Mouse (Mus musculus): ENCODE measurements around the gene Orai2. TPM values are rescaled to one million over a fixed set of nuclear protein-coding genes. Genes with fewer than 3 reads are reported as not detected.
"Not testable (repeated sequence)": the region's sequence is repeated elsewhere in the genome, so short reads cannot be mapped to it uniquely, and the experiment has no call there.

Gene Orai2
- polyA plus RNA-seq, 1 experiment, result 12.7 TPM

- TF ChIP-seq CTCF (conservative IDR thresholded peaks at IDR 0.05; ENCODE audit: insufficient read depth, insufficient read length, low read depth, low read length) (no peak), POLR2A (IDR thresholded peaks at IDR 0.05; ENCODE audit: low read depth, low read length) (no peak)
- 3% methylated on average over 20 of the region's 20 CpGs for WGBS
- H3K36me3 ChIP-seq (ENCODE audit: control insufficient read depth, insufficient read depth, low read length), result 0 out of 2 replicates have a peak, but pooled peaks cover 2% of the 10 kb centered on the region
- H3K27ac ChIP-seq (ENCODE audit: insufficient read depth, low read depth, low read length), result peak overlapping the region; percentile 8; the same call in 1 of the 2 replicates
- H3K4me1 ChIP-seq (ENCODE audit: control insufficient read depth, insufficient read depth, low read length), result peaks cover 4% of the 10 kb centered on the region; the same call in 1 of the 2 replicates
- H3K4me3 ChIP-seq (ENCODE audit: insufficient read depth, low read depth, low read length), result peak overlapping the region; percentile 68
- no peaks in the 10 kb centered on the region for H3K27me3 ChIP-seq (replicated peaks; ENCODE audit: control insufficient read depth, insufficient read depth, low read length)
- DNase-seq, result no peak
Measured at GRCm38 (mm10) chr5:136136292-136136990, 34.1 kb downstream of the Orai2 start.

GRCm38 (mm10) chr5:136135571-136136291 is 34.8 kb downstream of the Orai2 start, which contains the start of the genes Lrwd1 and Alkbh4:
Lrwd1 (minus strand) TSS chr5:136136074.
Alkbh4 (plus strand) TSS chr5:136136146.
- TF ChIP-seq CTCF (conservative IDR thresholded peaks at IDR 0.05; ENCODE audit: insufficient read depth, insufficient read length, low read depth, low read length) (peak; percentile 62), POLR2A (IDR thresholded peaks at IDR 0.05; ENCODE audit: low read depth, low read length) (peak; percentile 15)
- under 1% methylated on average over 60 of the region's 60 CpGs for WGBS
- H3K36me3 ChIP-seq (ENCODE audit: control insufficient read depth, insufficient read depth, low read length), result 0 out of 2 replicates have a peak, but pooled peaks cover 2% of the 10 kb centered on the region

GRCm38 (mm10) chr5:136122165-136122564 is 48.3 kb downstream of the Orai2 start:
- no peak for TF ChIP-seq POLR2A (IDR thresholded peaks at IDR 0.05; ENCODE audit: low read depth, low read length)
- no peak for TF ChIP-seq CTCF (conservative IDR thresholded peaks at IDR 0.05; ENCODE audit: insufficient read depth, insufficient read length, low read depth, low read length)
- Histone ChIP-seq H3K4me1 (ENCODE audit: control insufficient read depth, insufficient read depth, low read length) (peaks cover 6% of the 10 kb centered on the region), H3K4me3 (ENCODE audit: insufficient read depth, low read depth, low read length) (no peak overlapping the region), H3K36me3 (ENCODE audit: control insufficient read depth, insufficient read depth, low read length) (no peaks in the 10 kb centered on the region), H3K27me3 (replicated peaks; ENCODE audit: control insufficient read depth, insufficient read depth, low read length) (no peaks in the 10 kb centered on the region), H3K27ac (ENCODE audit: insufficient read depth, low read depth, low read length) (no peak overlapping the region)
- DNase-seq, result no peak
- WGBS, result 88% methylated on average over 10 of the region's 10 CpGs

More at GRCm38 (mm10) chr5:136135571-136136291, 34.8 kb downstream of the Orai2 start, which contains the start of the genes Lrwd1 and Alkbh4:
- peak within 1 kb of the TSS; percentile 40 for H3K27ac ChIP-seq (ENCODE audit: insufficient read depth, low read depth, low read length)
- DNase-seq, result peak; percentile 98
- peak within 1 kb of the TSS; percentile 68 for H3K4me3 ChIP-seq (ENCODE audit: insufficient read depth, low read depth, low read length)
- H3K4me1 ChIP-seq (ENCODE audit: control insufficient read depth, insufficient read depth, low read length), result peaks cover 4% of the 10 kb centered on the region; the same call in 1 of the 2 replicates
- H3K27me3 ChIP-seq (replicated peaks; ENCODE audit: control insufficient read depth, insufficient read depth, low read length), result no peaks in the 10 kb centered on the region

GRCm38 (mm10) chr5:136116784-136117112 is 53.8 kb downstream of the Orai2 start:
- TF ChIP-seq CTCF (conservative IDR thresholded peaks at IDR 0.05; ENCODE audit: insufficient read depth, insufficient read length, low read depth, low read length) (no peak), POLR2A (IDR thresholded peaks at IDR 0.05; ENCODE audit: low read depth, low read length) (no peak)
- Histone ChIP-seq H3K27me3 (replicated peaks; ENCODE audit: control insufficient read depth, insufficient read depth, low read length) (no peaks in the 10 kb centered on the region), H3K36me3 (ENCODE audit: control insufficient read depth, insufficient read depth, low read length) (no peaks in the 10 kb centered on the region), H3K4me3 (ENCODE audit: insufficient read depth, low read depth, low read length) (peak overlapping the region; percentile 78), H3K4me1 (ENCODE audit: control insufficient read depth, insufficient read depth, low read length) (peaks cover 7% of the 10 kb centered on the region), H3K27ac (ENCODE audit: insufficient read depth, low read depth, low read length) (peak overlapping the region; percentile 29; the same call in 1 of the 2 replicates)
- WGBS, result 1% methylated on average over 22 of the region's 22 CpGs
- DNase-seq, result no peak

- no peaks in the 10 kb centered on the region for H3K27me3 ChIP-seq (replicated peaks; ENCODE audit: control insufficient read depth, insufficient read depth, low read length)
Measured at GRCm38 (mm10) chr5:136115891-136116783, 54.4 kb downstream of the Orai2 start, which contains the start of gene Polr2j. Polr2j (plus strand) TSS chr5:136116631.

GRCm38 (mm10) chr5:136113546-136113945 is 57.0 kb downstream of the Orai2 start:
- H3K27ac ChIP-seq (ENCODE audit: insufficient read depth, low read depth, low read length); H3K36me3 ChIP-seq (ENCODE audit: control insufficient read depth, insufficient read depth, low read length); DNase-seq; H3K4me3 ChIP-seq (ENCODE audit: insufficient read depth, low read depth, low read length); H3K4me1 ChIP-seq (ENCODE audit: control insufficient read depth, insufficient read depth, low read length); H3K27me3 ChIP-seq (replicated peaks; ENCODE audit: control insufficient read depth, insufficient read depth, low read length): not testable (repeated sequence)
- WGBS, result 51% methylated on average over 4 of the region's 4 CpGs

More at GRCm38 (mm10) chr5:136115891-136116783, 54.4 kb downstream of the Orai2 start, which contains the start of gene Polr2j:
- Histone ChIP-seq H3K27ac (ENCODE audit: insufficient read depth, low read depth, low read length) (peak within 1 kb of the TSS; percentile 29; the same call in 1 of the 2 replicates), H3K4me3 (ENCODE audit: insufficient read depth, low read depth, low read length) (peak within 1 kb of the TSS; percentile 78), H3K4me1 (ENCODE audit: control insufficient read depth, insufficient read depth, low read length) (peaks cover 7% of the 10 kb centered on the region), H3K36me3 (ENCODE audit: control insufficient read depth, insufficient read depth, low read length) (no peaks in the 10 kb centered on the region)
- DNase-seq, result peak; percentile 97
- TF ChIP-seq POLR2A (IDR thresholded peaks at IDR 0.05; ENCODE audit: low read depth, low read length) (peak; percentile 80), CTCF (conservative IDR thresholded peaks at IDR 0.05; ENCODE audit: insufficient read depth, insufficient read length, low read depth, low read length) (peak; percentile 88)
- 3% methylated on average over 42 of the region's 42 CpGs for WGBS

Data from kidney, adult 2 months (tissue).